Mouse (Mus musculus): ENCODE data around the gene Kif21b. TPM values are rescaled to one million over a fixed set of nuclear protein-coding genes. Genes with fewer than 3 reads are reported as not detected.

Kif21b gene
- polyA plus RNA-seq, 1 experiment from 2014 or later = 16.4 TPM

- Histone ChIP-seq H3K4me3 (ENCODE audit: low read depth, low read length) (no peak overlapping the region), H3K36me3 (ENCODE audit: control insufficient read depth, insufficient read depth, low read length) (peaks cover 20% of the 10 kb centered on the region), H3K4me1 (replicated peaks; ENCODE audit: control insufficient read depth, insufficient read depth, low read length) (no peaks in the 10 kb centered on the region), H3K9me3 (ENCODE audit: control insufficient read depth, low read length) (no peaks in the 10 kb centered on the region), H3K27me3 (ENCODE audit: control insufficient read depth, insufficient read depth, low read length) (no peaks in the 10 kb centered on the region), H3K4me2 (ENCODE audit: low read depth, low read length, severe bottlenecking) (no peak overlapping the region), H3K27ac (ENCODE audit: low read depth, low read length) (no peak overlapping the region), H3K9ac (ENCODE audit: low read length) (no peak overlapping the region)
- 86% methylated on average over 10 of the region's 10 CpGs for WGBS
- ATAC-seq (replicated peaks; ENCODE audit: low FRiP score) (no peak), DNase-seq (ENCODE audit: low spot score) (no peak)
Observed at GRCm38 (mm10) chr1:136220037-136220871, 89.1 kb downstream of the Kif21b start.

- Histone ChIP-seq H3K9me3 (ENCODE audit: control insufficient read depth, low read length) (no peaks in the 10 kb centered on the region), H3K9ac (ENCODE audit: low read length) (no peak overlapping the region), H3K36me3 (ENCODE audit: control insufficient read depth, insufficient read depth, low read length) (peaks cover 17% of the 10 kb centered on the region), H3K4me3 (ENCODE audit: low read depth, low read length) (no peak overlapping the region), H3K4me1 (replicated peaks; ENCODE audit: control insufficient read depth, insufficient read depth, low read length) (no peaks in the 10 kb centered on the region), H3K4me2 (ENCODE audit: low read depth, low read length, severe bottlenecking) (no peak overlapping the region), H3K27ac (ENCODE audit: low read depth, low read length) (no peak overlapping the region), H3K27me3 (ENCODE audit: control insufficient read depth, insufficient read depth, low read length) (no peaks in the 10 kb centered on the region)
- 93% methylated on average over 10 of the region's 10 CpGs for WGBS
- ATAC-seq (replicated peaks; ENCODE audit: low FRiP score) (no peak), DNase-seq (ENCODE audit: low spot score) (no peak)
Observed at GRCm38 (mm10) chr1:136222386-136222785, 91.2 kb downstream of the Kif21b start.

- Histone ChIP-seq H3K36me3 (ENCODE audit: control insufficient read depth, insufficient read depth, low read length) (peaks cover 14% of the 10 kb centered on the region), H3K27me3 (ENCODE audit: control insufficient read depth, insufficient read depth, low read length) (no peaks in the 10 kb centered on the region), H3K9me3 (ENCODE audit: control insufficient read depth, low read length) (no peaks in the 10 kb centered on the region), H3K27ac (ENCODE audit: low read depth, low read length) (no peak overlapping the region), H3K9ac (ENCODE audit: low read length) (no peak overlapping the region), H3K4me2 (ENCODE audit: low read depth, low read length, severe bottlenecking) (no peak overlapping the region), H3K4me3 (ENCODE audit: low read depth, low read length) (no peak overlapping the region), H3K4me1 (replicated peaks; ENCODE audit: control insufficient read depth, insufficient read depth, low read length) (peaks cover 7% of the 10 kb centered on the region)
- 91% methylated on average over 10 of the region's 10 CpGs for WGBS
- ATAC-seq (replicated peaks; ENCODE audit: low FRiP score) = no peak
- DNase-seq (ENCODE audit: low spot score) = no peak
Observed at GRCm38 (mm10) chr1:136223758-136224342, 92.7 kb downstream of the Kif21b start.

GRCm38 (mm10) chr1:136225846-136226245, 94.7 kb downstream of the Kif21b start:
- no peaks in the 10 kb centered on the region for H3K9me3 ChIP-seq (ENCODE audit: control insufficient read depth, low read length)
- peaks cover 9% of the 10 kb centered on the region for H3K36me3 ChIP-seq (ENCODE audit: control insufficient read depth, insufficient read depth, low read length)
- H3K27me3 ChIP-seq (ENCODE audit: control insufficient read depth, insufficient read depth, low read length) = no peaks in the 10 kb centered on the region
- ATAC-seq (replicated peaks; ENCODE audit: low FRiP score) = no peak
- peaks cover 22% of the 10 kb centered on the region for H3K4me1 ChIP-seq (replicated peaks; ENCODE audit: control insufficient read depth, insufficient read depth, low read length)
- no peak for DNase-seq (ENCODE audit: low spot score)
- H3K9ac ChIP-seq (ENCODE audit: low read length) = no peak overlapping the region
- WGBS = 95% methylated on average over 8 of the region's 8 CpGs
- H3K4me3 ChIP-seq (ENCODE audit: low read depth, low read length) = no peak overlapping the region
- H3K4me2 ChIP-seq (ENCODE audit: low read depth, low read length, severe bottlenecking) = no peak overlapping the region
- no peak overlapping the region for H3K27ac ChIP-seq (ENCODE audit: low read depth, low read length)

GRCm38 (mm10) chr1:136226626-136227025, 95.4 kb downstream of the Kif21b start:
- H3K27me3 ChIP-seq (ENCODE audit: control insufficient read depth, insufficient read depth, low read length) = no peaks in the 10 kb centered on the region
- DNase-seq (ENCODE audit: low spot score) = no peak
- no peaks in the 10 kb centered on the region for H3K9me3 ChIP-seq (ENCODE audit: control insufficient read depth, low read length)
- H3K4me3 ChIP-seq (ENCODE audit: low read depth, low read length) = no peak overlapping the region
- 92% methylated on average over 8 of the region's 8 CpGs for WGBS
- H3K4me2 ChIP-seq (ENCODE audit: low read depth, low read length, severe bottlenecking) = no peak overlapping the region
- H3K4me1 ChIP-seq (replicated peaks; ENCODE audit: control insufficient read depth, insufficient read depth, low read length) = peaks cover 30% of the 10 kb centered on the region
- no peak overlapping the region for H3K27ac ChIP-seq (ENCODE audit: low read depth, low read length)
- ATAC-seq (replicated peaks; ENCODE audit: low FRiP score) = no peak
- no peak overlapping the region for H3K9ac ChIP-seq (ENCODE audit: low read length)
- H3K36me3 ChIP-seq (ENCODE audit: control insufficient read depth, insufficient read depth, low read length) = peaks cover 9% of the 10 kb centered on the region

Other genes starting within 250 kb of the Kif21b start
- gene Pkp1, start 212.2 kb upstream of the Kif21b start, polyA plus RNA-seq (2014; fragmentation: Nextera tagmentation; extraction: Ambion mirVana) = 0.11 TPM in 1 of 2 replicates, not detected in the other
- not detected in 2 replicates for gene Igfn1, start 125.0 kb upstream of the Kif21b start, polyA plus RNA-seq (2014; fragmentation: Nextera tagmentation; extraction: Ambion mirVana)
- 89.4 and 98.3 TPM in 2 replicates for gene Tmem9, start 123.2 kb upstream of the Kif21b start, polyA plus RNA-seq (2014; fragmentation: Nextera tagmentation; extraction: Ambion mirVana)
- not detected in 2 replicates for gene Ascl5, start 80.6 kb upstream of the Kif21b start, polyA plus RNA-seq (2014; fragmentation: Nextera tagmentation; extraction: Ambion mirVana)
- 0.20 and 0.36 TPM in 2 replicates for gene Cacna1s, start 78.6 kb upstream of the Kif21b start, polyA plus RNA-seq (2014; fragmentation: Nextera tagmentation; extraction: Ambion mirVana)
- gene Mroh3, start 81.4 kb downstream of the Kif21b start, polyA plus RNA-seq (2014; fragmentation: Nextera tagmentation; extraction: Ambion mirVana) = 0.41 TPM in 1 of 2 replicates, not detected in the other
- 19.5 and 19.8 TPM in 2 replicates for gene Inava, start 102.9 kb downstream of the Kif21b start, polyA plus RNA-seq (2014; fragmentation: Nextera tagmentation; extraction: Ambion mirVana)
- not detected in 2 replicates for gene Gpr25, start 129.5 kb downstream of the Kif21b start, polyA plus RNA-seq (2014; fragmentation: Nextera tagmentation; extraction: Ambion mirVana)
- 28.4 and 29.1 TPM in 2 replicates for gene Camsap2, start 214.7 kb downstream of the Kif21b start, polyA plus RNA-seq (2014; fragmentation: Nextera tagmentation; extraction: Ambion mirVana)

Measured in forebrain, embryonic 11.5 days (tissue).